Comparison of ENCODE assay signal across 17 mouse cellular contexts in the genomic region with DNA sequence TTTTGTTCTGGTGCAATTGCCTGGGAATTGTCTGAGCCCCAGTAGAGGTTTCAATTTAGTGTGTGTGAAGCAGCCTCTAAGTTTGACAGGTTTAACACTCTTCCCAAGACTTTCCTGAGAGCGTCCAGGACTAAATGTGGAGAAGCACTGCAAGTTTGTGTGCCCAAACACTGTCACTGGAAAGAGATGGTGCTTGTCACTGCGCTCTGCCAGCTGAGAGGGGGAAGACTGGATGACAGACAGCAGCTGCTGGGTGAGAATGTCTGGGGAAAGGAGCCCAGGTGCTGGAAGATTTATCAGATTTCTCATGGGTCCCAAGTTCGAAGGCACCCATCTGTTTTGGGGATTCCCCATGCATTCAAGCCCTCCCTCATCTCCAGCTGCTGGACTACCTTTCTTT.
DNase-seq lines count a peak whose midpoint lies in the region; ATAC-seq and TF ChIP-seq lines count a peak whose summit lies in the region.
"Had no signal": no experiment of that assay in that cellular context is flagged by ENCODE, and none has a peak within 500 bp of the region (broad histone marks: within the 10 kb centered on the region; RNA-seq: fewer than 3 reads in every experiment).

No protein-coding gene starts in this region.

- H3K9ac ChIP-seq in forebrain, postnatal 0 days = no peak overlapping the region
- no peak overlapping the region for H3K9ac ChIP-seq in forebrain, embryonic 13.5 days
- H3K9ac ChIP-seq in midbrain, embryonic 11.5 days (ENCODE audit: low read length) = no peak overlapping the region
- H3K9ac ChIP-seq in midbrain, postnatal 0 days (replicated peaks; ENCODE audit: low read length, poor library complexity, severe bottlenecking) = no peak overlapping the region
- H3K9ac ChIP-seq: limb, embryonic 13.5 days had no signal

- no peak overlapping the region for H3K27ac ChIP-seq in forebrain, postnatal 0 days (ENCODE audit: low read depth, low read length)
- H3K27ac ChIP-seq in forebrain, embryonic 13.5 days = no peak overlapping the region; the same call in 1 of the 2 replicates
- H3K27ac ChIP-seq in midbrain, embryonic 11.5 days (ENCODE audit: low read depth, low read length) = peak overlapping the region; percentile 25
- H3K27ac ChIP-seq in midbrain, postnatal 0 days (ENCODE audit: low read depth, low read length) = no peak overlapping the region
- H3K27ac ChIP-seq: limb, embryonic 13.5 days had no signal

- no peaks in the 10 kb centered on the region for H3K9me3 ChIP-seq in forebrain, postnatal 0 days (ENCODE audit: low read length)
- H3K9me3 ChIP-seq in forebrain, embryonic 13.5 days (replicated peaks) = no peaks in the 10 kb centered on the region
- no peaks in the 10 kb centered on the region for H3K9me3 ChIP-seq in midbrain, embryonic 11.5 days (ENCODE audit: control insufficient read depth, low read length)
- H3K9me3 ChIP-seq in midbrain, postnatal 0 days (ENCODE audit: low read length) = no peaks in the 10 kb centered on the region
- H3K9me3 ChIP-seq: G1E; limb, embryonic 13.5 days had no signal

- DNase-seq in forebrain, postnatal 0 days = peak; percentile 32
- peak; percentile 79 for DNase-seq in midbrain, embryonic 11.5 days (ENCODE audit: low spot score, missing footprints)
- no peak for DNase-seq in midbrain, postnatal 0 days (ENCODE audit: low spot score)
- DNase-seq in embryo, embryonic 10.5 days (ENCODE audit: low spot score) = peak; percentile 13
- peak; percentile 6 for DNase-seq in mesoderm, embryonic 11.5 days (ENCODE audit: low read depth, low spot score)
- no peak for DNase-seq in adrenal gland, postnatal 10 days
- DNase-seq: adrenal gland, postnatal 25 days; cerebellum, postnatal 25 days; gastrocnemius, postnatal 10 days; heart, postnatal 4 days; kidney, adult 11 months; lung, adult 18-20 months had no signal

- H3K27me3 ChIP-seq in forebrain, postnatal 0 days (ENCODE audit: insufficient read depth, low read length) = no peaks in the 10 kb centered on the region
- H3K27me3 ChIP-seq in forebrain, embryonic 13.5 days = no peaks in the 10 kb centered on the region
- no peaks in the 10 kb centered on the region for H3K27me3 ChIP-seq in midbrain, embryonic 11.5 days (ENCODE audit: control insufficient read depth, insufficient read depth, low read length)
- H3K27me3 ChIP-seq in midbrain, postnatal 0 days (ENCODE audit: insufficient read depth, low read length) = no peaks in the 10 kb centered on the region
- H3K27me3 ChIP-seq: limb, embryonic 13.5 days had no signal

- peak; percentile 82 for ATAC-seq in forebrain, postnatal 0 days
- no peak for ATAC-seq in forebrain, embryonic 13.5 days
- ATAC-seq in midbrain, embryonic 11.5 days (ENCODE audit: low FRiP score) = no peak
- no peak for ATAC-seq in midbrain, postnatal 0 days (ENCODE audit: low FRiP score)
- ATAC-seq in erythroblast, adult 5-6 weeks (replicated peaks; ENCODE audit: low FRiP score, poor library complexity, severe bottlenecking) = no peak

- no peak overlapping the region for H3K4me3 ChIP-seq in forebrain, postnatal 0 days (ENCODE audit: low read depth, low read length)
- no peak overlapping the region for H3K4me3 ChIP-seq in forebrain, embryonic 13.5 days
- no peak overlapping the region for H3K4me3 ChIP-seq in midbrain, embryonic 11.5 days (ENCODE audit: low read depth, low read length)
- H3K4me3 ChIP-seq in midbrain, postnatal 0 days (ENCODE audit: low read depth, low read length) = no peak overlapping the region
- H3K4me3 ChIP-seq: erythroblast, embryonic 14.5 days; limb, embryonic 13.5 days had no signal

- no peak for TF ChIP-seq CTCF in forebrain, postnatal 0 days (IDR thresholded peaks at IDR 0.05; ENCODE audit: low read depth)
- no peak for TF ChIP-seq CTCF in midbrain, postnatal 0 days (IDR thresholded peaks at IDR 0.05)

- peaks cover 13% of the 10 kb centered on the region; the same call in 1 of the 2 replicates for H3K4me1 ChIP-seq in forebrain, postnatal 0 days (ENCODE audit: insufficient read depth)
- H3K4me1 ChIP-seq in forebrain, embryonic 13.5 days = peaks cover 20% of the 10 kb centered on the region; the same call in 1 of the 2 replicates
- H3K4me1 ChIP-seq in midbrain, embryonic 11.5 days (ENCODE audit: control insufficient read depth, insufficient read depth, low read length) = peaks cover 7% of the 10 kb centered on the region
- 0 out of 2 replicates have a peak, but pooled peaks cover 3% of the 10 kb centered on the region for H3K4me1 ChIP-seq in midbrain, postnatal 0 days (ENCODE audit: insufficient read depth, low read length)

- 46% methylated on average over 3 of the region's 3 CpGs for WGBS in forebrain, postnatal 0 days
- WGBS in forebrain, embryonic 13.5 days = 65% methylated on average over 3 of the region's 3 CpGs
- 66% methylated on average over 3 of the region's 3 CpGs for WGBS in midbrain, embryonic 11.5 days
- 64% methylated on average over 3 of the region's 3 CpGs for WGBS in midbrain, postnatal 0 days

- no peaks in the 10 kb centered on the region for H3K36me3 ChIP-seq in forebrain, postnatal 0 days (ENCODE audit: insufficient read depth)
- no peaks in the 10 kb centered on the region for H3K36me3 ChIP-seq in forebrain, embryonic 13.5 days (ENCODE audit: poor library complexity, severe bottlenecking)
- H3K36me3 ChIP-seq in midbrain, embryonic 11.5 days (ENCODE audit: control insufficient read depth, insufficient read depth, low read length) = no peaks in the 10 kb centered on the region
- no peaks in the 10 kb centered on the region for H3K36me3 ChIP-seq in midbrain, postnatal 0 days (ENCODE audit: insufficient read depth, low read length)
- H3K36me3 ChIP-seq: G1E; limb, embryonic 13.5 days had no signal

- no peak overlapping the region for H3K4me2 ChIP-seq in forebrain, postnatal 0 days (ENCODE audit: low read depth)
- no peak overlapping the region for H3K4me2 ChIP-seq in forebrain, embryonic 13.5 days
- no peak overlapping the region for H3K4me2 ChIP-seq in midbrain, embryonic 11.5 days
- no peak overlapping the region for H3K4me2 ChIP-seq in midbrain, postnatal 0 days (ENCODE audit: low read depth, low read length, poor library complexity, severe bottlenecking)

Comparison
In these comparisons a context has a peak if more than half of its experiments do, and no peak if none do; other contexts are left out.
1. DNase-seq: peak in forebrain, postnatal 0 days (single experiment), midbrain, embryonic 11.5 days (single experiment), embryo, embryonic 10.5 days (single experiment) and mesoderm, embryonic 11.5 days (single experiment); none in midbrain, postnatal 0 days (single experiment) and adrenal gland, postnatal 10 days (single experiment).